Mouse (Mus musculus) myocyte (in vitro differentiated cells): ENCODE measurements around the gene Olfm3.

Experiments used
- MAX ChIP-seq: IDR thresholded peaks from one replicate; pipeline ENCODE4 v1.6.1; 2011; ENCODE audit warnings: low read depth, mild to moderate bottlenecking, control low read depth
- POLR2A ChIP-seq: IDR thresholded peaks from one replicate; pipeline ENCODE4 v1.6.1; 2011; ENCODE audit warnings: low read depth, mild to moderate bottlenecking, control low read depth, moderate library complexity; ENCODE audit not compliant: insufficient read length
- POLR2AphosphoS2 ChIP-seq: IDR thresholded peaks from one replicate; pipeline ENCODE4 v1.6.1; 2011; ENCODE audit warnings: low read depth, control low read depth; ENCODE audit not compliant: insufficient read length
- SRF ChIP-seq: IDR thresholded peaks from one replicate; pipeline ENCODE4 v1.6.1; 2011; ENCODE audit warnings: low read depth; ENCODE audit not compliant: control insufficient read depth, insufficient read length

DNA sequence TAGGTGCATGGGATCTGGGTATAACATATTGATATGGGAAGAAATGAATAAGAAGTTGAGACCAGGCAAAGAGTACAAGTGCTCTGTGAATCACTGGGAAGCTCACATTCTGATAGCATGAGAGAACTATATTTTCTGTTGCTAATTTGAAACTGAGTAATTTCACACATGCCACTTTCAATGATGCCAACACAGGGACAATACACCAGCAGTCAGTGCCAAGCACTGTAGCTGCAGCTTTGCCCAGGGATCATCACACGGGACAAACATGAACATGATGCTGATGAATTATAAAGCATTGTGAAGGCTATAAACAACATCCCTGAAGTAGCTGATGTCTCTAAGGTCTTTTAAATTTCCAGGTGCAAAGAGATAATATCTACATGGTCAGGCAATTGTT is 161.0 kb downstream of the Olfm3 start:
- TF ChIP-seq POLR2AphosphoS2, result no peak
- no peak for TF ChIP-seq MAX
- TF ChIP-seq POLR2A, result no peak
- TF ChIP-seq SRF, result no peak
